Mouse (Mus musculus) hindbrain, embryonic 15.5 days (tissue): ENCODE data around the gene Ubap1l. TPM values are rescaled to one million over a fixed set of nuclear protein-coding genes. Genes with fewer than 3 reads are reported as not detected.
A peak's percentile ranks its signal among the peaks of the same experiment; 100 is the strongest.

Experiments used
- ATAC-seq: fragments of 200-750 bp; cut with Nextera tagmentation; 2 replicates; pipeline ENCODE4 v1.8.0; 2017; ENCODE audit warnings: low read depth, moderate number of reproducible peaks, moderate TSS enrichment; ENCODE audit not compliant: low FRiP score
- H3K27ac ChIP-seq: fragments of 300-500 bp; sonication (generic); replicated peaks from 2 replicates; pipeline ENCODE4 v1.5.1; 2015; ENCODE audit warnings: mild to moderate bottlenecking, inconsistent platforms
- H3K27me3 ChIP-seq: fragments of 300-500 bp; sonication (generic); 2 replicates; pipeline ENCODE4 v1.6.1; 2015; ENCODE audit warnings: control low read depth, inconsistent platforms
- H3K36me3 ChIP-seq: fragments of 300-500 bp; sonication (generic); 2 replicates; pipeline ENCODE4 v1.6.1; 2015; ENCODE audit warnings: control low read depth, inconsistent platforms
- H3K4me1 ChIP-seq: fragments of 300-500 bp; sonication (generic); replicated peaks from 2 replicates; pipeline ENCODE4 v1.6.1; 2015; ENCODE audit warnings: control low read depth, inconsistent platforms
- H3K4me2 ChIP-seq: fragments of 300-500 bp; sonication (generic); 2 replicates; pipeline ENCODE4 v1.6.1; 2015; ENCODE audit warnings: moderate library complexity, mild to moderate bottlenecking, inconsistent platforms
- H3K4me3 ChIP-seq: fragments of 300-500 bp; sonication (generic); 2 replicates; pipeline ENCODE4 v1.5.1; 2015; ENCODE audit warnings: mild to moderate bottlenecking, inconsistent platforms
- H3K9ac ChIP-seq: fragments of 300-500 bp; sonication (generic); 2 replicates; pipeline ENCODE4 v1.6.1; 2015; ENCODE audit warnings: inconsistent platforms
- H3K9me3 ChIP-seq: fragments of 300-500 bp; sonication (generic); 2 replicates; pipeline ENCODE4 v1.6.1; 2016; ENCODE audit warnings: control low read depth, inconsistent platforms
- WGBS: fragments of 180-500 bp; shearing (Covaris S2); methylation state at CpG from one replicate; pipeline ENCODE4 v1.1.7; 2015; 5-methylcytosine and 5-hydroxymethylcytosine counted together
- polyA plus RNA-seq: library from polyadenylated mRNA; unstranded; fragments of >200 nt; fragmentation: Nextera tagmentation; extraction: Ambion mirVana; gene quantifications from 2 replicates; pipeline ENCODE4 v1.2.1, GENCODE M21; 2015

Ubap1l gene
- polyA plus RNA-seq, 1 experiment from 2014 or later: 3.3 TPM

DNA sequence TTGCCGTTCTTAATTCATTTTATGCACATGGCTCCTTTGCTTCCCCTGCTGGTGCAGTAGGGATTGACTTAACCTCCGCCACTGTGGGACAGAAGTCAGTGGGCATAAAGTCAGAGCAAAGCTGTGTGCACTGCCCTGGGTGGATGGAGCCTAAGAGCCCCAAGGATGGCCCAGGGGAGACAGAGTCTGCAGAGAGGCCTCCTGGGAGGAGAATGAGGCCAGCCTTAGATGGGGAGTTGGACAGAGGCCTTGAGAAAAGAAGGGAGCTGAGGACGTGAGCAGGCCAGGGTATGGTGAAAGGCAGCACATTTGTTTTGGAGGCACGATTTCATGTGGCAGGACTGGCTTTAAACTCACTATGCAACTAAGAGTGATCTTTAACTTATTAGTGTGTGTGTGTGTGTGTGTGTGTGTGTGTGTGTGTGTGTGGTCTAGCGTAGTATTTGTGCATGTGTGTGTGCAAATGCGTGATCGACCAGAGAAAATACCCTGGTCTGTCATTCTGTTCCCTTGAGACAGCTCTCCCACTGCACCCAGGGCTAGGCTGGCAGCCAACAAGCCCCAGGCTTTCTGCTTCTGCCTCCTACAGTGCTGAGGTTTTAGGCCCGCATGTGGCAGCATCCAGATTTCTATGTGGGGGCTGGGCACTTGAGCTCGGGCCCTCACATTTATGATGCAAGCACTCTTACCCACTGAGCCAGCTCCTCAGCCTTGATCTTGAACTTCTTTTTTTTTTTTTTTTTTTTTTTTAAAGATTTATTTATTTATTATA, 14.5 kb downstream of the Ubap1l start:
- Histone ChIP-seq H3K27ac (no peak overlapping the region), H3K4me3 (no peak overlapping the region)
- 79% methylated on average over 9 of the region's 9 CpGs for WGBS

GRCm38 (mm10) chr9:65381017-65381590, 20.3 kb downstream of the Ubap1l start:
- Histone ChIP-seq H3K9me3 (no peaks in the 10 kb centered on the region), H3K4me3 (no peak overlapping the region), H3K9ac (no peak overlapping the region), H3K4me2 (no peak overlapping the region), H3K4me1 (no peaks in the 10 kb centered on the region), H3K27me3 (no peaks in the 10 kb centered on the region), H3K27ac (no peak overlapping the region), H3K36me3 (no peaks in the 10 kb centered on the region)
- ATAC-seq: no peak
- 87% methylated on average over 4 of the region's 4 CpGs for WGBS

More for the DNA sequence above, 14.5 kb downstream of the Ubap1l start:
- H3K9me3 ChIP-seq: no peaks in the 10 kb centered on the region
- no peak for ATAC-seq
- no peaks in the 10 kb centered on the region for H3K27me3 ChIP-seq
- H3K36me3 ChIP-seq: peaks cover 4% of the 10 kb centered on the region; the same call in 1 of the 2 replicates
- no peak overlapping the region for H3K4me2 ChIP-seq
- H3K4me1 ChIP-seq: no peaks in the 10 kb centered on the region
- no peak overlapping the region for H3K9ac ChIP-seq

DNA sequence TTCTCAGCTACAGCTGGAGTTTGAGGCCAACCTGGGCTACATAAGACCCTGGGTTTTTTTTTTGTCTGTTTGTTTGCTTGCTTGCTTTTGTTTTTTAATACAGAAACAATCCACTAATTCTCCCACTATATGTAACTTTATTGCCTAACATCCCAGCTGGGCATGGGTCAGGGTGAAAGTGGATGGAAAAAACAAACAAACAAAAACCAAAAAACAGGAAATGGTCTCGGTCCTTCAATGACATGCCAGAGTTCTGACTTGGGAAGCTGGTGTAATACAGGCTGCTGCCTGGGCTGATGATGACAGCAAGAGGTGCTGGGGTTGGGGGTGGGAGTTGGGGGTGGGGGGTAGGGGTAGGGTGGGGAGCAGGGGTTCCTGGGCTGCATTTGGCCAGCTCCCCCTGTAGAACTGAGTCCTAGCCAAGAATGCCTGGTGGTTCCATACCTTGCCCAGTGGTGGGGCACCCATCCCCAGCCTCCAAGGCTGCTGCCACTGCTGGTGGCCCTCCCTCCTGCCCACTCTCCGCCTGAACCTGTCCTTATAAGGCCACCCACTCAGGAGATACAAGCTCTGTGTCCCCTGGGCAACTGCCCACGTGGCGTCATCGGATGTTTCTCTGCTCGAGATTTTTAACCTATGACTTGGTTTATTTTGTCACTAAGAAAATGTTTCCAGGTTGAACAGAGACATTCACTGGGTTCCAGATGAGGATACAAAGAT, 21.4 kb downstream of the Ubap1l start:
- Histone ChIP-seq H3K27ac (no peak overlapping the region), H3K27me3 (no peaks in the 10 kb centered on the region), H3K4me2 (no peak overlapping the region), H3K9me3 (no peaks in the 10 kb centered on the region), H3K4me1 (no peaks in the 10 kb centered on the region), H3K9ac (no peak overlapping the region), H3K36me3 (no peaks in the 10 kb centered on the region), H3K4me3 (no peak overlapping the region)
- no peak for ATAC-seq
- 80% methylated on average over 6 of the region's 6 CpGs for WGBS

GRCm38 (mm10) chr9:65382751-65383097, 21.9 kb downstream of the Ubap1l start:
- no peaks in the 10 kb centered on the region for H3K36me3 ChIP-seq
- H3K9me3 ChIP-seq: no peaks in the 10 kb centered on the region
- ATAC-seq: no peak
- no peaks in the 10 kb centered on the region for H3K4me1 ChIP-seq
- H3K27ac ChIP-seq: no peak overlapping the region
- WGBS: 68% methylated on average over 3 of the region's 3 CpGs
- no peaks in the 10 kb centered on the region for H3K27me3 ChIP-seq
- no peak overlapping the region for H3K9ac ChIP-seq
- H3K4me3 ChIP-seq: no peak overlapping the region
- no peak overlapping the region for H3K4me2 ChIP-seq

DNA sequence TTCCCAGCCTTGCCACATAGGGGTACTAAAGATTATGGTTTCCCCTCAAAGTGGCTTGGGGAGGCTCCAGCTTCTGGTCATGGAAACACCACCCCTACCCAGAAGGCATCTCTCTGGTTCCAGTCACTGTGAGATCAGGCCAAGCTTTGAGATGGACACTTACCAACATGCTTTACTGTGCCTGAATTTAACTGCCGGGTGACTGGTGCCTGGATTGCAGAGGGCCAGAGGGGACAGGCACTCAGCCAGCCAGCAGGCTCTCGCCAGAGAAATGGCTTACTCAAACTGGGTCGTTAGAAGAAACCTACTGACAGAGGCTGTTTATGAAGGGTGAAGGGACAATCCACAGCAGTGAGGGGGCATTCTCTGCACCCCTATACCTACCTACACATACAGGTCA, 23.4 kb downstream of the Ubap1l start:
- 63% methylated on average over 3 of the region's 3 CpGs for WGBS
- ATAC-seq: no peak

GRCm38 (mm10) chr9:65386373-65387140, 25.7 kb downstream of the Ubap1l start:
- WGBS: 34% methylated on average over 8 of the region's 8 CpGs

More for the DNA sequence above, 23.4 kb downstream of the Ubap1l start:
- Histone ChIP-seq H3K9ac (no peak overlapping the region), H3K4me2 (no peak overlapping the region), H3K27me3 (peaks cover 6% of the 10 kb centered on the region; the same call in 1 of the 2 replicates), H3K27ac (no peak overlapping the region), H3K36me3 (no peaks in the 10 kb centered on the region), H3K4me1 (no peaks in the 10 kb centered on the region), H3K9me3 (no peaks in the 10 kb centered on the region), H3K4me3 (no peak overlapping the region)

DNA sequence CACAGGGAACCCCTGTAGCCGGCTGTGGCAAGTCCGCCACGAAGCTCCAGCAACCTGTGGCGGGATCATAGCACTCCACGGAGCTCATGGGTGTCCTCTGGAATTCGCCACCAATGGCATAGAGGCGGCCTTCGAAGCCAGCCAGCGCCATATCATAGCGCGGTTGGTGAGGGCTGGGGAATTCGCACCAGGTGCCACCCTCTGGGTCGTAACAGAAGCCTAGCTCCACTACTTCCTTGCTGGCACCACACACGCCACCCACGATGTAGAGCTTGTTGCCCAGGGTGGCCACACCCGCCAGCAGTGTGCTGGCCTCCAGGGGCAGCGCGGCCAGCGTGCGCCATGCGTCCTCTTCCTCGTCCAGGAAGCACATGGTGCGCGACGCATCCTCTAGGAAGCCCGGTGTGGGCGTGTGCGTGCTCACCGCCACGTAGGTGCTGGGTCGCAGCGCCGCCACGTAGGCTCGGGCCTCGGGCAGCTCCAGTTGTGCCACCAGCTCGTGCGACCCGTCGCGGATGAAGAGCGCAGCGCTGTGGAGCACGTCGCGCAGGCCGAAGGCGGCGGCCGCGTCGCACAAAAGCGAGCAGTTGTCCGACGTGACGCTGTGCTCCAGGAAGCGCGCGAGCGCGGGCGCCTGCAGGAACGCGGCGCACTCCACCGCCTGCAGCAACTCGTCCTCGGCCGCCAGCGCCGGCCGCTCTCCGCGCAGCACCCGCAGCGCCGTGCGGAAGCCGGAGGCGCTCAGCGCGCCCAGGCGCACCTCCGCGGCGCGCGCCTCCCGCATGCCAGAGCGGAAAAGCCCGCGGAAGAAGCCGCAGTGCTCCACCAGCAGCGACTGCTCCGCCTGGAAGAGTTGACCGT, 30.1 kb downstream of the Ubap1l start:
- WGBS: 17% methylated on average over 91 of the region's 96 CpGs
- peak; percentile 54; the same call in 1 of the 2 replicates for ATAC-seq
- Histone ChIP-seq H3K27ac (no peak overlapping the region), H3K9ac (no peak overlapping the region), H3K9me3 (no peaks in the 10 kb centered on the region), H3K36me3 (no peaks in the 10 kb centered on the region), H3K4me2 (peak overlapping the region; percentile 57), H3K27me3 (peaks cover 44% of the 10 kb centered on the region), H3K4me1 (peaks cover 7% of the 10 kb centered on the region; the same call in 1 of the 2 replicates), H3K4me3 (peak overlapping the region; percentile 39)

More at GRCm38 (mm10) chr9:65386373-65387140, 25.7 kb downstream of the Ubap1l start:
- Histone ChIP-seq H3K9me3 (no peaks in the 10 kb centered on the region), H3K9ac (no peak overlapping the region), H3K4me3 (no peak overlapping the region), H3K27ac (no peak overlapping the region), H3K4me2 (no peak overlapping the region), H3K27me3 (peaks cover 24% of the 10 kb centered on the region), H3K36me3 (no peaks in the 10 kb centered on the region), H3K4me1 (peaks cover 7% of the 10 kb centered on the region; the same call in 1 of the 2 replicates)
- ATAC-seq: no peak

DNA sequence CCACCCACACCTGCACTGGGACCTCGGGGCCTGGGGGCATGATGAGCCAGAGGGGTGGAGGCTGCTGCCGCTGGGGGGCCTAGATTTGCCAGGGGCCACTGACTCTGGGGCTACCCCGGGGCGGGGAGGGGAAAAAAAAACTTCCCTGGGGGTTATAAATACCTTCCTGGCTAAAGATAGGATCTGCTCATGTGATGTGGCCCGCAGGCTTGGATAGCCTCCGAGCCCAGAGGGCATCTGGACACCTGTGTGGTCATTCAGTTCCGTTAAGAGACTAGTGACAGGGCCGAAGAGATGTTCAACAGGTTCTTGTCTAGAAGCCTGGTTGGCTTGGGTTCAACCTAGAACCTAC, 30.7 kb downstream of the Ubap1l start, which contains the start of gene Kbtbd13:
Gene Kbtbd13 (minus strand): TSS at position 40 of the 352 bp plus-strand sequence.
- Histone ChIP-seq H3K4me1 (peaks cover 7% of the 10 kb centered on the region; the same call in 1 of the 2 replicates), H3K9ac (no peak within 1 kb of the TSS), H3K9me3 (no peaks in the 10 kb centered on the region), H3K27me3 (peaks cover 44% of the 10 kb centered on the region), H3K4me3 (peak within 1 kb of the TSS; percentile 39), H3K27ac (no peak within 1 kb of the TSS), H3K36me3 (no peaks in the 10 kb centered on the region), H3K4me2 (peak within 1 kb of the TSS; percentile 57)
- ATAC-seq: no peak
- WGBS: 52% methylated on average over 8 of the region's 8 CpGs

- WGBS: 32% methylated on average over 6 of the region's 6 CpGs
- peaks cover 7% of the 10 kb centered on the region; the same call in 1 of the 2 replicates for H3K4me1 ChIP-seq
- H3K36me3 ChIP-seq: no peaks in the 10 kb centered on the region
Measured at GRCm38 (mm10) chr9:65392638-65393364, 32.0 kb downstream of the Ubap1l start.

DNA sequence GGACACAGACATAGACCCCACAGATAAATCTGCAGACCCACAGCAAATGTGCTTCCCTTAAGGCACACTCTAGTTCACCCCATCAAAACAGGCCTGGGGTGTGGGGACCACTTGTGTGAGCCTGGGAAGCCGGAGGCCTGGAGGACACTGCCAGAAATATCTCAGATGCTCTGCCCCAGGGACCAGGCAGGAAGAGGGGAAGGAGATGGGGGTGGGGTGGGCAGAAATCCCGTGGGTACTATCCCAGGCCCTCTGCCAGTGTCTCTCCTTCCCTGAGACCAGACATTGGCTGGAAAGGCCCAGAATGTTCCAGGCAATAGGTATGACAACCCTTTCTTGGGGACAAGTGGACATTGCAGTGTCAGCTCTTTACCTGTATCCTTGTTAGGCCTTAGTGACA, 32.8 kb downstream of the Ubap1l start:
- H3K9me3 ChIP-seq: no peaks in the 10 kb centered on the region
- no peak overlapping the region for H3K9ac ChIP-seq
- no peaks in the 10 kb centered on the region for H3K36me3 ChIP-seq
- WGBS: 53% methylated on average over 2 of the region's 2 CpGs
- H3K4me1 ChIP-seq: peaks cover 15% of the 10 kb centered on the region
- H3K4me2 ChIP-seq: no peak overlapping the region
- no peak overlapping the region for H3K27ac ChIP-seq
- H3K27me3 ChIP-seq: peaks cover 44% of the 10 kb centered on the region
- no peak overlapping the region for H3K4me3 ChIP-seq
- ATAC-seq: no peak

More at GRCm38 (mm10) chr9:65392638-65393364, 32.0 kb downstream of the Ubap1l start:
- Histone ChIP-seq H3K4me2 (no peak overlapping the region), H3K27ac (no peak overlapping the region), H3K9ac (no peak overlapping the region), H3K27me3 (peaks cover 44% of the 10 kb centered on the region), H3K4me3 (no peak overlapping the region), H3K9me3 (no peaks in the 10 kb centered on the region)
- no peak for ATAC-seq
